Mouse (Mus musculus) urinary bladder, postnatal 36 days (tissue): ENCODE measurements around the gene Cdh13.

Source experiments
- DNase-seq, 2 experiments: peaks; one replicate each; pipeline ENCODE4 v3.0.0; 2022; ENCODE audit warnings: low spot score in 2 of 2, mixed read lengths in 1 of 2

Gene Cdh13

GRCm38 (mm10) chr8:118380782-118381181, 97.2 kb downstream of the Cdh13 start:
- DNase-seq, result no peak

DNA sequence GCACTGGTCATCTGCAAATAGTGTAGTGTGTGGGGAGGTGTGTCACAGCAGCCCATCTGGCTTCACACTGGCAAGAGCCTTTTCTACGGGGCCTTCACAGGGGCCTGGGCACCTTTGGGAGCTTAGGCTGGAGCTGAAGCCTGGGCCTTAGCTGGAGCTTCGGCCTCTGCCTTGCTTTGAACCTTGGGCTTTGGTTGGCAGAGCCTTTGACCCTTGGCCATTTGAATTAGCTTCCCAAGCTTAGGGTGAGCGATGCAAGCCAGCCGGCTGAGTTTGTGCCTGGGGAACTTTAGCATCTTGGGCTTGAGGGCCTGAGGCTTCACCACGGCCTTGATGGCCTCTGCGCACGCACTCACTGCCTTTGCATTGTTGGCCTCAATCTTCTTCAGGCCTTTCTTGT, 98.1 kb downstream of the Cdh13 start:
- no peak for DNase-seq

DNA sequence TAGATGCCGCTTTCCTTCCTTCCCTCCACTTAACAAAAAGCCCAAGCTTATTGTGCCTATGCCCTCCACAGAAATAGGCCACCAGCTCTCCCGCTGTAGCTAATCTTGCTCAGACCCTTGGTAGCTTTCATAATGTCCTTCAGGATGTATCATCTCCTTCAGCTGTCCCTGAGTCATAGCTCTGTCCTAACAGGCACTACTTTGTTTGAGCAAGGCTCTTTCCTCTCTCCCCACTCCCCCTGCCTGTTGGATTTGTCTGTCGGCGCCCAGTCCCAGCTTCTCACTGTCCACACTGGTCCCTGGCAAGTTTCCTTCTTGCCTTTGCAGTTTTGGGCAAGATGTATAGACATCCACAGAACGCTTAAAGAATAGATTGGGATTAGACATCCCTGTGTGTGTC, 100.8 kb downstream of the Cdh13 start:
- no peak for DNase-seq

GRCm38 (mm10) chr8:118389456-118389855, 105.9 kb downstream of the Cdh13 start:
- no peak for DNase-seq

DNA sequence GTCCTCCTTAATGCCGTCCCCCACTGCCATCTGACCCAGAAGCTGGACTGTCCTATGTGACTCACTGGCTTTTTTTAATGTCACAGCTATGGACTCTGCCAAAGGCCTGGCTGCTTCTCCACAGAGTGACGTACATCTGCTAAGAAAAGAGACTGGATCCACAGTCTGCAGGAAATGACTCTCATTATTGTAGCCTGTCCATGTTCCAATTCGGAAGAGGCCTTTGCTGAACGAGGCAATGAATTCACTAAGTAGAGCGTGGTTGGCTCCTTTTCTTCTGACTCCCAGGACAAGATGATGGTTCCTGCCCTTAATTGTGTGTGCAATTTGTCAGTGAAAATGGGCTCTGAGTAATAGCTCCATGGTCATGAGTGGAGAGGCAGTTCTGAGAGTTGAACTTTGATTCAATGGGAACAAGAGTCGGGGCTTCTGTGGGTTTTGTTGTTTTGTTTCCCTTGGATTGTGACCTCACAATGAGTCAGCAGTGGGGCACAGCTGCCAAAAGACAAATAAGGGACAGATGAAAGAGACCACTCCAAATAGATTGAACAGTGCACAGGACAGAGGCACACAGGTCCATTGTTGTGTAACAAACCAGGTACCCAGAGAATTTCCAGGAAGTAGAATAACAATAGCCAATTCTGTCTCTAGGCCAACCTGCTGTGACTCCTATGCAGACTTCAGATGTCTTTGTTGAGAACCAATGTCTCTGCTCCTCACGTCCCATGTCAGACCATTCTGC, 110.5 kb downstream of the Cdh13 start:
- peak in 1 of 2 experiments; percentile 14 for DNase-seq

- DNase-seq, result no peak
Measured at GRCm38 (mm10) chr8:118395178-118395577, 111.6 kb downstream of the Cdh13 start.

DNA sequence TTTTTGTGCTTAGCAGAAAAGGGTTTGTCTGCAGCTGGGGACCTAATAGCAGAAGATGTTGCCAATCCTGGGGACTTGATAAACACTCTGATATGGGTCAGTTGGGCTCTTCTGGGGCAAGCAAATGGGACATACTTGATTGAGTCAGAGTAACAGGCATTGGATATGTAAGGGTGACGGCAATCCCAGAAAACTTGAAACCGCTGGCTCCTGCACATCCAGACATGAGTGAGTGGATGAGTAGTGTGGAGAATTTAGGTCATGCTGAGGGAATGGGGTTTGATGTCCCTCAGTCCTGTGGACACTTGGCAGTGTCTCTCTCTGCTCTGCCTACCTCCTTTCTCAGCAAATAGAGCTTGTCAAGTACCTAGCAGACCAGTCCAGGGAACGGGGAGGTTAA, 121.3 kb downstream of the Cdh13 start:
- no peak for DNase-seq

- no peak for DNase-seq
Measured at GRCm38 (mm10) chr8:118407322-118407721, 123.8 kb downstream of the Cdh13 start.

DNA sequence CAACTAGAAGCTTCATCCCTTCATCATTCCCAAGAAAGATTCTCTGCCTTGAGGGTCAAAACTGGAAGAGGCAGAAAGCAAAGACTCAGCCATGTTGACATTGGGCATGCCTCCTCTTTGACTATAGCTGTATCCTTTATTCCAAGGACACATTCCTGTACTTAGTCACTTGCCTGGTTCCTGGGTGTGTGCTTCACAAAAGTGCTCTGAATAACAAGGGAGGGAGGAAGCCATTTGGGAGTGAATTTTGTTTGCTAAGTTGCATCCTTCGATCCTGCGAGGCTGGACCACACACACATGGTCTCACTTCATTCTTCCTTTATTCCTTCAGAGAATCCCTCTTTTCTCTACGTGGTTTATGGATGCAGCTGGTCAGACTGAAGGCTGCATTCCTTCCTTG, 125.9 kb downstream of the Cdh13 start:
- DNase-seq, result no peak

DNA sequence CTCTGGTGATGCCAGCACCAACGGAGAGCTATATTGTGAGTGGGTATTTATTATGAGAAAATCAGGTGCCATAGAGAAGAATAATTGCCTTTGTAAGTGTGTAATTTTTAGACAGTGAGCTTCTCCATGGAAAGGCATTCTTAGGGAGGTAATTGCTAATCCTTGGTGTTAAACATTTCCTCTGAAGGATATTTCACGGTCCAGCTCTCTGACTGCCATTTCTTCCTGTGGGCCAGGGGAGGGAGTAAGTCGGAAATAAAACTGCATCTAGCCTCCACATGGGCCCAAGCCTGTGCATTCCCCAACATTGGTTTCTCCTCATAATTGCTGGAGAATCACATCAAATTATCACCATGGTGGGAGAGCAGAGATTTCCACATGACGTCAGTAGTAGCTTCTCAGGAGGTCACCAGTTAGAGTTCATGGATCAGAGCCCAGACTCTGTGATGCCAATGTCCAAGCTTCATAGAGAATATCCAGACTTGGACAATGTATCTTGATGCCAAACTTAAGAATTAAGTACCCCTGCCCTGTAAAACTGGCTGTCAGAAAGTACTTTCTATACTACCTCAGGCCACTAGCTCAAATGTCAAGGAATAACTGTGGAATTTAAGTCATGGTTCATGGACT, 126.9 kb downstream of the Cdh13 start:
- no peak for DNase-seq

GRCm38 (mm10) chr8:118415672-118416071, 132.1 kb downstream of the Cdh13 start:
- no peak for DNase-seq

GRCm38 (mm10) chr8:118416811-118417355, 133.3 kb downstream of the Cdh13 start:
- no peak for DNase-seq

DNA sequence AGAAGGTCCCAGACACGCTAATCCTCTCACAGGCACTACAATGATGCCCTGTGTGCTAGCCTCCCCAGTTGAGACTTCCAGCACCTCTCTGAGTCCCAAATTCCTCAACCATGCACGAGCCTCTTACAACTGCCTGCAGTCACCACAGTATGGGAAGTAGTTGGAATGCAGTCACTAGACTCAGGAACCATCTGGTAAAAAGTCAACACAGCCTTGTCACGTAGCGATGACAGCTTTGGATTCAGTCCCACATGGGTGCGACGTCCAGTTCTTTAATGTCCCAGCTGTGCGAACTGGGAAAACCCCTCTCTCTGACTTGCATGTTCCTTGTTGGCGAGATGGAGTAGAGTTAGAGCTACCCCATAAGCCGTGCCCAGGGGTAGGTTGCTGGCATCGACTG, 139.1 kb downstream of the Cdh13 start:
- no peak for DNase-seq

GRCm38 (mm10) chr8:118428941-118429340, 145.4 kb downstream of the Cdh13 start:
- no peak for DNase-seq

DNA sequence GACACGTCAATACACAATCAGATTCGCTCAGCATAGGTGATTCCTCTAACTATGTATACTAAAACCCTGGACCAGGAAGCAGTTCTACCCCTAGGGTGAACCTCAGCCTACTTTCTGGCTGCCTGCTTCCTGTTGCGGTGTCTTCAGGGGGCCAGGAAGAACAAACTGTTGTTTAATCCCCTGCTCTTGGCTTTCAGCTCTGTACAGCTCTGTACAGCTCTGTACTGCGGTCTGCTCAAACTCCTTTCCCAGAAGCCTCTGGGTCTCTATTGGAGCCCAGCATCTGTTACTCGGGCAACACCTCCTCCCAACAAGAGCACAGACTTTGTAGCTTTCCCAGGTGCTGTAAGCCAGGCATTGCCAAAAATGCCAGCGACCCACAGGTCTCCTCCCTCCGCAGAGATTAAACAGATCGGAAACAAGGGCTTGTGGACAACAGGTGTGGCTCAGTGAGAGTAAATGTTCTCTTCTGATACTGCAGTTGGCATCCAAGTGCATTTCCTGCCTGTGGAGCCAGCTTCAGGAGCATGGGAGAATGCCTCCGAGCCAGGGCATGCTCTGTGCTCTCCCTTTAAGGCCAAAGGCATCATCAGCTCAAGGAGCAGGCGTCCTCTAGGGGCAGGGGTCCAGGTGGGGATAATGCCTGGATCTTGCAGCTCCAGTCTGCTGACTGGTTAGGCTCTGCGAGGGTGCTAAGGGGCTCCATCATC, 148.4 kb downstream of the Cdh13 start:
- no peak for DNase-seq

DNA sequence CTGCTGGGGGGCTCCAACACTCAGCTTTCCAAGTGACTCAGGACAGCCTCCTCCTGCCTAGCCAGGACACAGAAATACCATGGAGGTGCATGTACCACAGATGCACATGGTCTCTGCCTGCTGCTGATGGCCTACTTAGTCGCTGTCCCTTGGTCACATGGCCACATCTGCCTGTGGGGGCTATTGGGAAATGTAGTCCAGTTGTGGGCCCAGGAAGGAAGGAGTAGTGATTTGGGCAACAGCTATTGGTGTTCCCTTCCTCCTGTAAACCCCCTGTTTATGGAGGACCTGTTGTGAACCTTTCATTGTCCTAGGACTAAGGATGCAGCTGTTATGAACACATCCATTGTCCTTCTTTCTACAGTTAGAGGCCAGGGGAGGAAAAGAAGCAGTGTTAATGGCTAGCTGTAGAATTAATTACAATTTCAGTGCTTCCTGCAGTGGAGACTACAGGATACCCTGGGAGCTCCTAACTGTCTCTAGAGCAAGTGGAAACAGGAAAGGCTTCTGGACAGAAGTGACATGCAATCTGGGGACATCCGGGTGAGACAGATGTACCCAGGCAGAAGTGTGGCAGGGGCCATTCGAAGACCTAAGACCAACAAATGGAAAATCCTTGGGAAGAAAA, 150.1 kb downstream of the Cdh13 start:
- no peak for DNase-seq

GRCm38 (mm10) chr8:118436751-118437150, 153.2 kb downstream of the Cdh13 start:
- DNase-seq, result no peak

GRCm38 (mm10) chr8:118437152-118437551, 153.6 kb downstream of the Cdh13 start:
- DNase-seq, result no peak

- no peak for DNase-seq
Measured at GRCm38 (mm10) chr8:118437874-118438273, 154.3 kb downstream of the Cdh13 start.

DNA sequence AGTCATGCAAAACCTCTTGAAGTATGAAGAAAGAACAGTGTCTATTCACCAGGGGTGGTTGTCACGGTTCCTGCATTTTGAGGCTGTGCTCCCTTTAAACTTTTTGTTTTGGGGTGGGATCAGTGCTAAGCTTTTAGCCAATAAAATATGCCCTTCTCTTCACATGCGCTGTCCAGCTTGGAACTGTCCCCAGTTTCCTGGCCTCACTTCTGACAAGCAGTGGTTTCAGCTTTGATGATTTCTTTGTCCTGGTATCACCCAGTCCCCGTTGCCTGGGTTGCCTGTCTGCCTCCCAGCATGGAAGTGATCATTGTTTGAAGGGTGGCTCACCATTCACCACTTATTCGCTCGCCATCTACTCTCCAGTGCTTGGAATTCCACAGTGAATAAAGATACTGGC, 156.3 kb downstream of the Cdh13 start:
- DNase-seq, result no peak

- DNase-seq, result peak in 1 of 2 experiments; percentile 12
Measured at GRCm38 (mm10) chr8:118443361-118443760, 159.8 kb downstream of the Cdh13 start.

DNA sequence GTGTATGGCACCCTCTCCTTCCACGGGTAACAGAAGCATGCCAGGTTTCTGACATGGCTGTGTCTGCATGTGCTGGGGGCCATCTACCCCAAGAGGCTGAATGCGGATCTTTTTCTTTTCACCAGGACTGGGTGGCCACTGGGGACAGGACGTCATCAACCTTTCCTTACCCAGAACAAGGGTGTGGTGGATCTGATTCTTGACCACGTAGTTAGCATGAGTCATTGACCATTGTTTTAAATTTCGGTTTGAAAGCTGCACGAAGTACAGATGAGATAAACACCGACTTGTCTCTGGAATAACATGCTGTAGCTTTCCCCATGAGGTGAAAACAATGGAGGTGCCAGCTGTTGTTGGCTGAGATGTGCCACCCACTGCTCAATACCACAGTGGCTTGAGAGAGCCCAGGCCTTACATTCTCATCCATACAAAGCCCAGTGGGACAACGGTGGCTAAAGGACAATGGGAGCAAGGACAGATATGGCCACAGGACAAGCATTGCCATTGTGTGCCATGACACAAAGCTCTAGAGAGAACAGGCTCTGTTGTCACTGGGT, 161.2 kb downstream of the Cdh13 start:
- DNase-seq, result no peak
